Mouse (Mus musculus) MEL (cell line): ENCODE results near the gene Triobp. TPM values are rescaled to one million over a fixed set of nuclear protein-coding genes. Genes with fewer than 3 reads are reported as not detected.

Experiments
- DNase-seq: peaks from one replicate; pipeline ENCODE4 v3.0.0; 2011; ENCODE audit warnings: low read depth, low spot score
- H3K27ac ChIP-seq: 2 replicates; pipeline ENCODE4 v1.5.1; 2012; ENCODE audit warnings: low read depth, mild to moderate bottlenecking, control low read depth, low read length, moderate library complexity; ENCODE audit not compliant: control insufficient read depth
- H3K27me3 ChIP-seq, 2 experiments: fragments of 150-350 bp in 1 of 2; sonication (generic) in 1 of 2; 2 replicates each; pipeline ENCODE4 v1.6.1; 2012; ENCODE audit warnings: low read length in 2 of 2, mild to moderate bottlenecking in 2 of 2, improper control_type of control experiment in 1 of 2, moderate library complexity in 1 of 2; ENCODE audit not compliant: insufficient read depth in 2 of 2, control insufficient read depth in 1 of 2
- H3K36me3 ChIP-seq, 2 experiments: 2 replicates each; pipeline ENCODE4 v1.6.1; 2012 to 2014; ENCODE audit warnings: low read length in 2 of 2, improper control_type of control experiment in 1 of 2, inconsistent platforms in 1 of 2, mild to moderate bottlenecking in 1 of 2; ENCODE audit not compliant: insufficient read depth in 2 of 2, control insufficient read depth in 1 of 2
- H3K4me1 ChIP-seq, 2 experiments: fragments of 150-350 bp in 1 of 2; sonication (generic) in 1 of 2; 2 replicates each; pipeline ENCODE4 v1.6.1; 2012; ENCODE audit warnings: low read length in 2 of 2, improper control_type of control experiment in 1 of 2, mild to moderate bottlenecking in 1 of 2; ENCODE audit not compliant: insufficient read depth in 2 of 2, control insufficient read depth in 1 of 2
- H3K4me3 ChIP-seq, 2 experiments: fragments of 150-350 bp in 1 of 2; sonication (generic) in 1 of 2; 2 replicates each; pipeline ENCODE4 v1.5.1; 2012; ENCODE audit warnings: low read depth in 2 of 2, low read length in 2 of 2, mild to moderate bottlenecking in 2 of 2, moderate library complexity in 2 of 2, control low read depth in 1 of 2, improper control_type of control experiment in 1 of 2; ENCODE audit not compliant: control insufficient read depth in 1 of 2, insufficient read depth in 1 of 2
- H3K79me2 ChIP-seq: 2 replicates; pipeline ENCODE4 v1.6.1; 2012; ENCODE audit warnings: mild to moderate bottlenecking, low read length, moderate library complexity; ENCODE audit not compliant: control insufficient read depth, poor library complexity, insufficient read depth
- H3K9ac ChIP-seq: 2 replicates; pipeline ENCODE4 v1.6.1; 2012; ENCODE audit warnings: low read depth, mild to moderate bottlenecking, control low read depth, low read length, moderate library complexity; ENCODE audit not compliant: control insufficient read depth, poor library complexity, severe bottlenecking
- H3K9me3 ChIP-seq: fragments of 150-350 bp; sonication (generic); replicated peaks from 2 replicates; pipeline ENCODE4 v1.6.1; 2012; ENCODE audit warnings: mild to moderate bottlenecking, low read length, improper control_type of control experiment, moderate library complexity; ENCODE audit not compliant: insufficient read depth
- BHLHE40 ChIP-seq: IDR thresholded peaks from 2 replicates; pipeline ENCODE4 v1.6.1; 2012; ENCODE audit warnings: low read depth, mild to moderate bottlenecking, inconsistent platforms, low read length, improper control_type of control experiment, borderline replicate concordance
- CHD1 ChIP-seq: IDR thresholded peaks from 2 replicates; pipeline ENCODE4 v1.6.1; 2012; ENCODE audit warnings: low read depth, mild to moderate bottlenecking, inconsistent platforms, low read length, improper control_type of control experiment
- E2F4 ChIP-seq: IDR thresholded peaks from 2 replicates; pipeline ENCODE4 v1.6.1; 2011; ENCODE audit warnings: low read depth, low read length, improper control_type of control experiment, borderline replicate concordance
- EP300 ChIP-seq, 2 experiments: IDR thresholded peaks; 2 replicates each; pipeline ENCODE4 v1.6.1; 2011; ENCODE audit warnings: improper control_type of control experiment in 2 of 2, low read length in 2 of 2, low read depth in 1 of 2, mild to moderate bottlenecking in 1 of 2
- ETS1 ChIP-seq: IDR thresholded peaks from 2 replicates; pipeline ENCODE4 v1.6.1; 2012; ENCODE audit warnings: low read depth, mild to moderate bottlenecking, inconsistent platforms, low read length, improper control_type of control experiment, moderate library complexity
- GABPA ChIP-seq: IDR thresholded peaks from 2 replicates; pipeline ENCODE4 v1.6.1; 2012; ENCODE audit warnings: low read depth, mild to moderate bottlenecking, inconsistent platforms, low read length, improper control_type of control experiment, moderate library complexity
- HCFC1 ChIP-seq: IDR thresholded peaks from 2 replicates; pipeline ENCODE4 v1.6.1; 2012; ENCODE audit warnings: low read depth, mild to moderate bottlenecking, inconsistent platforms, low read length, improper control_type of control experiment, moderate library complexity
- JUND ChIP-seq: IDR thresholded peaks from 2 replicates; pipeline ENCODE4 v1.6.1; 2011; ENCODE audit warnings: low read depth, mild to moderate bottlenecking, improper control_type of control experiment, low read length
- KAT2A ChIP-seq: conservative IDR thresholded peaks from 2 replicates; pipeline ENCODE4 v1.6.1; 2012; ENCODE audit warnings: low read depth, low read length, improper control_type of control experiment, inconsistent platforms
- MXI1 ChIP-seq: IDR thresholded peaks from 2 replicates; pipeline ENCODE4 v1.6.1; 2011; ENCODE audit warnings: mild to moderate bottlenecking, low read depth, low read length, improper control_type of control experiment
- MYB ChIP-seq: IDR thresholded peaks from 2 replicates; pipeline ENCODE4 v1.6.1; 2011; ENCODE audit warnings: mild to moderate bottlenecking, low read depth, low read length, improper control_type of control experiment
- MYC ChIP-seq: IDR thresholded peaks from 2 replicates; pipeline ENCODE4 v1.6.1; 2011; ENCODE audit warnings: low read depth, mild to moderate bottlenecking, low read length, improper control_type of control experiment, moderate library complexity
- NRF1 ChIP-seq: IDR thresholded peaks from 2 replicates; pipeline ENCODE4 v1.6.1; 2014; ENCODE audit warnings: low read depth, mild to moderate bottlenecking, inconsistent platforms, low read length, improper control_type of control experiment, moderate library complexity; ENCODE audit not compliant: poor library complexity, insufficient read depth, severe bottlenecking
- POLR2AphosphoS5 ChIP-seq: IDR thresholded peaks from 2 replicates; pipeline ENCODE4 v1.6.1; 2012; ENCODE audit warnings: low read depth, borderline replicate concordance, mild to moderate bottlenecking, inconsistent platforms, low read length, moderate library complexity, mixed read lengths
- RAD21 ChIP-seq: IDR thresholded peaks from 2 replicates; pipeline ENCODE4 v1.6.1; 2011; ENCODE audit warnings: mild to moderate bottlenecking, low read depth, low read length, improper control_type of control experiment
- RCOR1 ChIP-seq: IDR thresholded peaks from 2 replicates; pipeline ENCODE4 v1.6.1; 2012; ENCODE audit warnings: low read depth, mild to moderate bottlenecking, inconsistent platforms, low read length, improper control_type of control experiment
- SIN3A ChIP-seq: IDR thresholded peaks from 2 replicates; pipeline ENCODE4 v1.6.1; 2012; ENCODE audit warnings: low read length, improper control_type of control experiment, inconsistent platforms
- SMC3 ChIP-seq: IDR thresholded peaks from 2 replicates; pipeline ENCODE4 v1.6.1; 2011; ENCODE audit warnings: low read depth, low read length, improper control_type of control experiment
- USF1 ChIP-seq: IDR thresholded peaks from 2 replicates; pipeline ENCODE4 v1.6.1; 2014; ENCODE audit warnings: low read depth, mild to moderate bottlenecking, inconsistent platforms, low read length, improper control_type of control experiment, moderate library complexity
- USF2 ChIP-seq, 2 experiments: IDR thresholded peaks; 2 replicates each; pipeline ENCODE4 v1.6.1; 2011 to 2012; ENCODE audit warnings: improper control_type of control experiment in 2 of 2, low read length in 2 of 2, borderline replicate concordance in 1 of 2, inconsistent platforms in 1 of 2, low read depth in 1 of 2, mild to moderate bottlenecking in 1 of 2; ENCODE audit not compliant: insufficient read depth in 1 of 2
- ZC3H11A ChIP-seq: IDR thresholded peaks from 2 replicates; pipeline ENCODE4 v1.6.1; 2012; ENCODE audit warnings: low read depth, mild to moderate bottlenecking, inconsistent platforms, low read length, improper control_type of control experiment
- ZMIZ1 ChIP-seq: IDR thresholded peaks from 2 replicates; pipeline ENCODE4 v1.6.1; 2012; ENCODE audit warnings: low read depth, mild to moderate bottlenecking, inconsistent platforms, low read length, improper control_type of control experiment, moderate library complexity
- ZNF384 ChIP-seq: IDR thresholded peaks from 2 replicates; pipeline ENCODE4 v1.6.1; 2012; ENCODE audit warnings: low read depth, mild to moderate bottlenecking, inconsistent platforms, low read length, improper control_type of control experiment
- polyA plus RNA-seq, 2 experiments: library from polyadenylated mRNA; stranded (reverse) in 1 of 2; unstranded in 1 of 2; fragments of >175 nt in 1 of 2; fragments of >200 nt in 1 of 2; gene quantifications; 2 replicates each; pipeline versions ENCODE4 v1.2.1 to v1.2.4; 2012; ENCODE audit warnings: low replicate concordance in 2 of 2, low read depth in 1 of 2; ENCODE audit not compliant: insufficient read length in 2 of 2, insufficient read depth in 1 of 2, missing spikeins in 1 of 2
- total RNA-seq: library from RNA; depleted of rRNA; stranded (reverse); fragments of 300-350 nt; gene quantifications from 2 replicates; pipeline ENCODE4 v1.2.3, GENCODE M21; 2012

Gene Triobp
- total and polyA plus RNA-seq, 3 experiments, result 18.4 to 31.3 TPM; not detected in 1

- H3K4me1 ChIP-seq, result no peaks in the 10 kb centered on the region
- DNase-seq, result no peak
- H3K27ac ChIP-seq, result no peak overlapping the region
- H3K4me3 ChIP-seq, result no peak overlapping the region
- H3K79me2 ChIP-seq, result no peaks in the 10 kb centered on the region
- H3K27me3 ChIP-seq, result no peaks in the 10 kb centered on the region
- TF ChIP-seq SMC3, result no peak
- no peak for TF ChIP-seq ZNF384
- no peak for TF ChIP-seq ZMIZ1
- no peak for TF ChIP-seq RCOR1
- TF ChIP-seq E2F4, result no peak
- TF ChIP-seq MYB, result no peak
- TF ChIP-seq ETS1, result no peak
- no peak for TF ChIP-seq MXI1
- no peak for TF ChIP-seq ZC3H11A
- TF ChIP-seq KAT2A, result no peak
- no peak for TF ChIP-seq EP300 (IDR thresholded peaks at IDR 0.05; ENCODE audit: low read depth in 1 of 2, low read length in 2 of 2)
- TF ChIP-seq BHLHE40, result no peak
- no peak for TF ChIP-seq RAD21
- TF ChIP-seq HCFC1, result no peak
- no peak for TF ChIP-seq CHD1
- no peaks in the 10 kb centered on the region for H3K9me3 ChIP-seq
- no peak overlapping the region for H3K9ac ChIP-seq
- no peaks in the 10 kb centered on the region; a peak in 1 of 4 replicates for H3K36me3 ChIP-seq
Measured at GRCm38 (mm10) chr15:79001559-79001958, 54.0 kb downstream of the Triobp start.

DNA sequence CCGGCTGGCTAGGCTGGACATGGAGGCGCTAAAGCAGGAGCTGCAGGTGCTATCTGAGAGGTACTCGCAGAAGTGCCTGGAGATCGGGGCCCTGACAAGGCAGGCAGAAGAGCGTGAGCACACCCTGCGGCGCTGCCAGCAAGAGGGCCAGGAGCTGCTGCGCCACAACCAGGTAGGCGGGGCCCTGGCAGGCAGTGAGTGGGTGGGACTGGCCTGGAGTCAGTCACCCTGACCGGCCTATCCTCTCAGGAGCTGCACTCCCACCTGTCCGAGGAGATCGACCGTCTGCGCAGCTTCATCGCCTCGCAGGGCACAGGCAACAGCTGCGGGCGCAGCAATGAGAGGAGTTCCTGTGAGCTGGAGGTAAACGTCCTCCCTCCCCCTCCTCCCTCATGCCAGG, 54.5 kb downstream of the Triobp start:
- no peaks in the 10 kb centered on the region for H3K9me3 ChIP-seq
- no peak overlapping the region for H3K9ac ChIP-seq
- no peaks in the 10 kb centered on the region for H3K4me1 ChIP-seq
- no peaks in the 10 kb centered on the region for H3K79me2 ChIP-seq
- H3K4me3 ChIP-seq, result no peak overlapping the region
- no peak for DNase-seq
- H3K27me3 ChIP-seq, result no peaks in the 10 kb centered on the region
- no peaks in the 10 kb centered on the region; a peak in 1 of 4 replicates for H3K36me3 ChIP-seq
- TF ChIP-seq MYB, result no peak
- TF ChIP-seq SIN3A, result no peak
- no peak for TF ChIP-seq NRF1
- no peak for TF ChIP-seq CHD1
- no peak for TF ChIP-seq HCFC1
- no peak for TF ChIP-seq JUND
- no peak for TF ChIP-seq USF1
- TF ChIP-seq E2F4, result no peak
- TF ChIP-seq USF2 (IDR thresholded peaks at IDR 0.05; ENCODE audit: borderline replicate concordance in 1 of 2, insufficient read depth in 1 of 2, low read depth in 1 of 2, low read length in 2 of 2), result no peak
- TF ChIP-seq MYC, result no peak
- no peak for TF ChIP-seq POLR2AphosphoS5
- no peak for TF ChIP-seq GABPA
- no peak overlapping the region for H3K27ac ChIP-seq
